Mouse (Mus musculus): ENCODE data around the gene 2310033P09Rik. TPM values are rescaled to one million over a fixed set of nuclear protein-coding genes. Genes with fewer than 3 reads are reported as not detected.

The 2310033P09Rik gene
- polyA plus RNA-seq (2015; fragmentation: Nextera tagmentation; extraction: Ambion mirVana), result 18.8 and 21.0 TPM in 2 replicates

DNA sequence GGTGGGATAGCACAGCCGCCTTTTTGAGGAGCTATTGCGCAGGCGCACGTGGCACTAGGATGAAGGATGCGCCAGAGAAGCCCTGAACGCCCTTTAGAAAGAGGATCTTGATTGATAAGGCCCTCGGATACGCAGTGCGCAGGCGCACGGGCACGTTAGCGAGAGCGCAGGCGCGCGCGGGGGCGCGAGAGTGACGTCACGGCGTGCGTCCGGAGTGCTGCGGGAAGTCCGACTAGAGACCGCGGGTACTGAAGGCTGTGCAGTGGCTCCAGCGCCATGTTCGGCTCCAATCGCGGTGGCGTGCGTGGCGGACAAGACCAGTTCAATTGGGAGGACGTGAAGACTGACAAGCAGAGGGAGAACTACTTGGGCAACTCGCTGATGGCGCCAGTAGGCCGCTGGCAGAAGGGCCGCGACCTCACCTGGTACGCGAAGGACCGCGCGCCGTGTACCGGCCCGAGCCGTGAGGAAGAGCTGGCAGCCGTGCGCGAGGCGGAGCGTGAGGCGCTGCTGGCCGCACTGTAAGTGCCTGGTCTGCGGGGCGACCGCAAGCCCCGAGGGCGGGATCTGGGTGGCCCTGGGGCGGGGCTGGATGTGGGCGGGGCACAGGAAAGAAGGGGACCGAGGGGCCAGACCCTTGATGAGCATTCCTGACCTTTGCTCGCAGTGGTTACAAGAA is at the start of gene 2310033P09Rik:
Gene 2310033P09Rik (plus strand): TSS at position 169 of the 679 bp plus-strand sequence.
- Histone ChIP-seq H3K9me3 (replicated peaks; ENCODE audit: control insufficient read depth, low read length) (no peaks in the 10 kb centered on the region), H3K4me2 (ENCODE audit: low read depth, low read length) (peak within 1 kb of the TSS; percentile 73), H3K4me3 (ENCODE audit: low read length) (peak within 1 kb of the TSS; percentile 77), H3K36me3 (ENCODE audit: control insufficient read depth, insufficient read depth) (peaks cover 43% of the 10 kb centered on the region), H3K27me3 (ENCODE audit: control insufficient read depth, insufficient read depth, low read length) (no peaks in the 10 kb centered on the region), H3K9ac (ENCODE audit: low read length) (peak within 1 kb of the TSS; percentile 88), H3K4me1 (ENCODE audit: control insufficient read depth, insufficient read depth, low read length) (peaks cover 16% of the 10 kb centered on the region), H3K27ac (ENCODE audit: low read length) (peak within 1 kb of the TSS; percentile 90)
- under 1% methylated on average over 67 of the region's 67 CpGs for WGBS
- peak; percentile 87 for ATAC-seq (replicated peaks; ENCODE audit: extremely low read depth, insufficient read depth, low FRiP score)

DNA sequence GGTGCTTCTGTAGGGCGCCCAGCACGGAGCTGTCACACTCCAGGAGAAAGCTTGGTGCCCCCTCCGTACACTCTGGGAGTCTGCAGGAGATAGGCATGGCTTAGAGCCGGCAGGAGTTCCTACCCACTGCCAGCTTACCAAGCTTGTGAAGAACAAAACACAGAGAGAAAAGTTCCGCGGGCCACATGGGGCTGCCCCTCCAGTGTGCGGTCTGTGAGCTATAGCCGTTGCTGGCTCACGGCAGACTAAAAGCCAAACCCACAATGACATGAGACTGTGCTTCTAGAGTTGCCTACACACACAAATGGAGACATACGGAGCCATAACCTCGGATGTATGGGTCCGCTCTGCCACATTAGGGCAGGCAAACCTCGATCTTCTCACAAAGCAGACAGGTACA is 49.0 kb upstream of the 2310033P09Rik start:
- no peak for ATAC-seq (replicated peaks; ENCODE audit: extremely low read depth, insufficient read depth, low FRiP score)
- no peak overlapping the region for H3K9ac ChIP-seq (ENCODE audit: low read length)
- no peak overlapping the region for H3K27ac ChIP-seq (ENCODE audit: low read length)
- H3K4me1 ChIP-seq (ENCODE audit: control insufficient read depth, insufficient read depth, low read length), result peaks cover 23% of the 10 kb centered on the region
- H3K4me2 ChIP-seq (ENCODE audit: low read depth, low read length), result no peak overlapping the region
- no peak overlapping the region for H3K4me3 ChIP-seq (ENCODE audit: low read length)
- WGBS, result 89% methylated on average over 13 of the region's 13 CpGs
- no peaks in the 10 kb centered on the region for H3K27me3 ChIP-seq (ENCODE audit: control insufficient read depth, insufficient read depth, low read length)
- peaks cover 4% of the 10 kb centered on the region; the same call in 1 of the 2 replicates for H3K36me3 ChIP-seq (ENCODE audit: control insufficient read depth, insufficient read depth)
- no peaks in the 10 kb centered on the region for H3K9me3 ChIP-seq (replicated peaks; ENCODE audit: control insufficient read depth, low read length)

DNA sequence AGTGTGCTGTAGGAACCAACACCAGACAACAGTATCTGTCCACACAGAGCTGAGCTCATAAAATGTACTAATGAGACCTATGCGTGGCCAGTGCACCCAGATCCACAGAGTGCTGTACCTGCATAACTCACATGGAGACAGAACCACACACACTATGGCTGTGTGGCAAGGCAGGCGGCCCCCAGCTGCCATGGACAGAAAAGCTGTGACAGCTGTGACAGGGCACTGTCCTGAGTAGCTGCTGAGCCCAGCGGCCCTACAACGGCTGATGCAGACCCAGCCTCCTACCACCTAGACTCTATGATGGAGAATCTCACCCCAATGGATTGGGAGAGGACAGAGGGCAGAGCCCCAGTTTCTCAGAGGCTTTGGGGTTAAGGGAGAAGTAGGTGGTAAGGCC is 48.6 kb upstream of the 2310033P09Rik start:
- no peak overlapping the region for H3K4me3 ChIP-seq (ENCODE audit: low read length)
- H3K27ac ChIP-seq (ENCODE audit: low read length), result no peak overlapping the region
- ATAC-seq (replicated peaks; ENCODE audit: extremely low read depth, insufficient read depth, low FRiP score), result no peak
- no peak overlapping the region for H3K4me2 ChIP-seq (ENCODE audit: low read depth, low read length)
- H3K9me3 ChIP-seq (replicated peaks; ENCODE audit: control insufficient read depth, low read length), result no peaks in the 10 kb centered on the region
- H3K4me1 ChIP-seq (ENCODE audit: control insufficient read depth, insufficient read depth, low read length), result peaks cover 22% of the 10 kb centered on the region
- H3K9ac ChIP-seq (ENCODE audit: low read length), result no peak overlapping the region
- WGBS, result 85% methylated on average over 4 of the region's 4 CpGs
- H3K36me3 ChIP-seq (ENCODE audit: control insufficient read depth, insufficient read depth), result peaks cover 4% of the 10 kb centered on the region; the same call in 1 of the 2 replicates
- H3K27me3 ChIP-seq (ENCODE audit: control insufficient read depth, insufficient read depth, low read length), result no peaks in the 10 kb centered on the region

DNA sequence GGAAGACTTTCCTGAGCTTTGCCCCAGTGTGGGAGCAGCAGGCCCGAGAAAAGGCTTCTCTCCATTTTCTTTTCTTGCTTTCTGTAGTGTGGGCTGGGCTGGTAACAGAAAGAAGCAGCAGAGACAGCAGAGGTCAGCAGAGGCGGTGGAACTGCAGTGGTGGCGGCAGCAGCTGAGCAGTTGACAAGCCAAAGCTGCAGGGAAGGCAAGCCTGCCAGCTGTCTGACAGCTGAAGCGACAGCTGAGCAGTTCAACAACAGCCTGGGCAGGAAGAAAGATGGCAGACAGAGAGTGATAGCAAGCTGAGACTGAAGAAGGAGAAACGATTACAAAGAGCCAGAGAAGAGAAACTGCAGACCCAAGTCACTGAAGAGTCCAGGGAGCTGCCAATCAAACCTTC is 46.7 kb upstream of the 2310033P09Rik start:
- no peaks in the 10 kb centered on the region for H3K27me3 ChIP-seq (ENCODE audit: control insufficient read depth, insufficient read depth, low read length)
- peaks cover 24% of the 10 kb centered on the region for H3K4me1 ChIP-seq (ENCODE audit: control insufficient read depth, insufficient read depth, low read length)
- no peaks in the 10 kb centered on the region for H3K9me3 ChIP-seq (replicated peaks; ENCODE audit: control insufficient read depth, low read length)
- H3K4me2 ChIP-seq (ENCODE audit: low read depth, low read length), result no peak overlapping the region
- ATAC-seq (replicated peaks; ENCODE audit: extremely low read depth, insufficient read depth, low FRiP score), result no peak
- H3K9ac ChIP-seq (ENCODE audit: low read length), result no peak overlapping the region
- peak overlapping the region; percentile 10; the same call in 1 of the 2 replicates for H3K27ac ChIP-seq (ENCODE audit: low read length)
- 41% methylated on average over 5 of the region's 5 CpGs for WGBS
- H3K36me3 ChIP-seq (ENCODE audit: control insufficient read depth, insufficient read depth), result peaks cover 4% of the 10 kb centered on the region; the same call in 1 of the 2 replicates
- no peak overlapping the region for H3K4me3 ChIP-seq (ENCODE audit: low read length)

- WGBS, result 55% methylated on average over 9 of the region's 9 CpGs
- H3K9me3 ChIP-seq (replicated peaks; ENCODE audit: control insufficient read depth, low read length), result no peaks in the 10 kb centered on the region
- no peak for ATAC-seq (replicated peaks; ENCODE audit: extremely low read depth, insufficient read depth, low FRiP score)
These were observed 45.5 kb upstream of the 2310033P09Rik start for GRCm38 (mm10) chr11:59162443-59163254.

GRCm38 (mm10) chr11:59163255-59164236 is 44.6 kb upstream of the 2310033P09Rik start, which contains the start of gene Iba57:
Iba57 (minus strand) TSS chr11:59163739.
- peak; percentile 98 for ATAC-seq (replicated peaks; ENCODE audit: extremely low read depth, insufficient read depth, low FRiP score)
- H3K9me3 ChIP-seq (replicated peaks; ENCODE audit: control insufficient read depth, low read length), result no peaks in the 10 kb centered on the region
- peaks cover 24% of the 10 kb centered on the region for H3K4me1 ChIP-seq (ENCODE audit: control insufficient read depth, insufficient read depth, low read length)
- peak within 1 kb of the TSS; percentile 93 for H3K9ac ChIP-seq (ENCODE audit: low read length)
- H3K4me2 ChIP-seq (ENCODE audit: low read depth, low read length), result peak within 1 kb of the TSS; percentile 70
- WGBS, result 2% methylated on average over 62 of the region's 68 CpGs
- no peaks in the 10 kb centered on the region for H3K27me3 ChIP-seq (ENCODE audit: control insufficient read depth, insufficient read depth, low read length)
- H3K4me3 ChIP-seq (ENCODE audit: low read length), result peak within 1 kb of the TSS; percentile 67
- no peaks in the 10 kb centered on the region for H3K36me3 ChIP-seq (ENCODE audit: control insufficient read depth, insufficient read depth)
- H3K27ac ChIP-seq (ENCODE audit: low read length), result peak within 1 kb of the TSS; percentile 99

More at GRCm38 (mm10) chr11:59162443-59163254, 45.5 kb upstream of the 2310033P09Rik start:
- Histone ChIP-seq H3K9ac (ENCODE audit: low read length) (peak overlapping the region; percentile 57), H3K27me3 (ENCODE audit: control insufficient read depth, insufficient read depth, low read length) (no peaks in the 10 kb centered on the region), H3K4me3 (ENCODE audit: low read length) (peak overlapping the region; percentile 67), H3K27ac (ENCODE audit: low read length) (peak overlapping the region; percentile 85), H3K4me2 (ENCODE audit: low read depth, low read length) (peak overlapping the region; percentile 70), H3K4me1 (ENCODE audit: control insufficient read depth, insufficient read depth, low read length) (peaks cover 24% of the 10 kb centered on the region), H3K36me3 (ENCODE audit: control insufficient read depth, insufficient read depth) (peaks cover 3% of the 10 kb centered on the region; the same call in 1 of the 2 replicates)

DNA sequence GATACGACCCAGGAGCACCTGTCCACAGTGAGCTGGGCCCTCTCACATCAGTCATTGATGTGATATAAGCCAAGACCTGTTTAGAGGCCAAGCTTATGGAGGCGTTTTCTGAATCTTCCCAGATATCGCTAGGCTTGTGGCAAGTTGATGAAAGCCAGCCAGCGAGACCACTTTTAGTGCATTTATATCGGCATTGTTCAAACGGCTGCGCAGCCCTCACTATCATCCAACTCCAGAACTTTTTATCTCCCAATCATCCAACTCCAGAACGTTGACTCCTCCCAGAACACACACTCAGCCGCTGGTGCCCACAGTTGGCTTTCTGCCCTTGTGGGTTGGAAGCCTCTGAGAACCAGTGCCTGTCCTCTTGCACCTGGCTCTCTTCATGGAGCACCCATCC is 43.7 kb upstream of the 2310033P09Rik start:
- Histone ChIP-seq H3K4me3 (ENCODE audit: low read length) (peak overlapping the region; percentile 67; the same call in 1 of the 2 replicates), H3K4me2 (ENCODE audit: low read depth, low read length) (peak overlapping the region; percentile 67), H3K9ac (ENCODE audit: low read length) (peak overlapping the region; percentile 93; the same call in 1 of the 2 replicates), H3K4me1 (ENCODE audit: control insufficient read depth, insufficient read depth, low read length) (peaks cover 24% of the 10 kb centered on the region), H3K36me3 (ENCODE audit: control insufficient read depth, insufficient read depth) (no peaks in the 10 kb centered on the region), H3K9me3 (replicated peaks; ENCODE audit: control insufficient read depth, low read length) (no peaks in the 10 kb centered on the region), H3K27me3 (ENCODE audit: control insufficient read depth, insufficient read depth, low read length) (no peaks in the 10 kb centered on the region), H3K27ac (ENCODE audit: low read length) (peak overlapping the region; percentile 99)
- no peak for ATAC-seq (replicated peaks; ENCODE audit: extremely low read depth, insufficient read depth, low FRiP score)
- 51% methylated on average over 9 of the region's 9 CpGs for WGBS

DNA sequence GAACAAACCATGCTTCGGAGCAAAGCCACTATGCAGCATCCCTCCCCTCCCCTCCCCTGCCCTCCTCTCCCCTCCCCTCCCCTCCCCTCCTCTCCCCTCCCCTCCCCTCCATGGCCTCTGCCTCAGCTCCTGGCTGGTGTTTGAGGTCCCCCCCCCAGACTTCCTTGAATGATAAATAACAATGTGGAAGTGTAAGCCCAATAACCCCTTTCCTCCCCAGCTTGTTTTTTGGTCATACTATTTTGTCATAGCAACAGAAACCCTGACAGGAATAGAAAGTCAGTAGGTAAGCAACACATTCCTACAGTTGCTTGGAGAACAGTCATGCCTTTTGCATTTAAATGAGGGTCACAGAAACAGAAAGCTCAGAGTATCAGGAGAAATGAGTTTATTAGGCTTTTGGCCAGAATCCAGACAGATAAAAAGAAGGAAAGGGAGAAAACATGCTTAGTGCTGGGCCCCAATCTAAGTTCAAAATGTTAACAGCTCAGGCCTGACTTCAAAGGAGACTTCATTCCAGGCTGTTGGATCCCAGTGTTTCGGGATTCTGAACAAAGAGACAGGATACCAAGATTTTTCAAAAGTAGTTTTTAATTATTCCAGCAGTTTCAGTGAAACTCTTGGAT is 42.4 kb upstream of the 2310033P09Rik start:
- no peak overlapping the region for H3K9ac ChIP-seq (ENCODE audit: low read length)
- no peak for ATAC-seq (replicated peaks; ENCODE audit: extremely low read depth, insufficient read depth, low FRiP score)
- H3K4me3 ChIP-seq (ENCODE audit: low read length), result no peak overlapping the region
- peak overlapping the region; percentile 47; the same call in 1 of the 2 replicates for H3K27ac ChIP-seq (ENCODE audit: low read length)
- WGBS, result 43% methylated on average over 2 of the region's 2 CpGs
- peaks cover 24% of the 10 kb centered on the region for H3K4me1 ChIP-seq (ENCODE audit: control insufficient read depth, insufficient read depth, low read length)
- H3K36me3 ChIP-seq (ENCODE audit: control insufficient read depth, insufficient read depth), result no peaks in the 10 kb centered on the region
- no peak overlapping the region for H3K4me2 ChIP-seq (ENCODE audit: low read depth, low read length)
- H3K27me3 ChIP-seq (ENCODE audit: control insufficient read depth, insufficient read depth, low read length), result no peaks in the 10 kb centered on the region
- H3K9me3 ChIP-seq (replicated peaks; ENCODE audit: control insufficient read depth, low read length), result no peaks in the 10 kb centered on the region

All from heart, embryonic 16.5 days (tissue).